Mouse (Mus musculus) stomach, embryonic 15.5 days (tissue): ENCODE measurements around the gene Gm9944. TPM values are rescaled to one million over a fixed set of nuclear protein-coding genes. Genes with fewer than 3 reads are reported as not detected.

Experiments
- ATAC-seq: fragments of 200-750 bp; cut with Nextera tagmentation; 2 replicates; pipeline ENCODE4 v1.8.0; 2017; ENCODE audit warnings: low read depth, moderate number of reproducible peaks, moderate TSS enrichment; ENCODE audit not compliant: insufficient read depth, low FRiP score
- H3K27ac ChIP-seq: fragments of 300-500 bp; sonication (generic); 2 replicates; pipeline ENCODE4 v1.5.1; 2015; ENCODE audit warnings: mild to moderate bottlenecking, inconsistent platforms
- H3K27me3 ChIP-seq: fragments of 300-500 bp; sonication (generic); replicated peaks from 2 replicates; pipeline ENCODE4 v1.6.1; 2015; ENCODE audit warnings: inconsistent platforms
- H3K36me3 ChIP-seq: fragments of 300-500 bp; sonication (generic); 2 replicates; pipeline ENCODE4 v1.6.1; 2015; ENCODE audit warnings: inconsistent platforms
- H3K4me1 ChIP-seq: fragments of 300-500 bp; sonication (generic); 2 replicates; pipeline ENCODE4 v1.6.1; 2015; ENCODE audit warnings: inconsistent platforms
- H3K4me2 ChIP-seq: fragments of 300-500 bp; sonication (generic); 2 replicates; pipeline ENCODE4 v1.6.1; 2015; ENCODE audit warnings: mild to moderate bottlenecking, inconsistent platforms
- H3K4me3 ChIP-seq: fragments of 300-500 bp; sonication (generic); replicated peaks from 2 replicates; pipeline ENCODE4 v1.5.1; 2015; ENCODE audit warnings: inconsistent platforms
- H3K9ac ChIP-seq: fragments of 300-500 bp; sonication (generic); 2 replicates; pipeline ENCODE4 v1.6.1; 2015; ENCODE audit warnings: inconsistent platforms
- H3K9me3 ChIP-seq: fragments of 300-500 bp; sonication (generic); 2 replicates; pipeline ENCODE4 v1.6.1; 2016; ENCODE audit warnings: inconsistent platforms
- WGBS: fragments of 180-500 bp; shearing (Covaris S2); methylation state at CpG from one replicate; pipeline ENCODE4 v1.1.7; 2015; 5-methylcytosine and 5-hydroxymethylcytosine counted together
- polyA plus RNA-seq: library from polyadenylated mRNA; unstranded; fragments of >200 nt; fragmentation: Nextera tagmentation; extraction: Ambion mirVana; gene quantifications from 2 replicates; pipeline ENCODE4 v1.2.1, GENCODE M21; 2015

Gm9944 gene
- polyA plus RNA-seq, result not detected in 2 replicates

- H3K36me3 ChIP-seq, result no peaks in the 10 kb centered on the region
- no peak within 1 kb of the TSS for H3K4me3 ChIP-seq
- no peaks in the 10 kb centered on the region for H3K4me1 ChIP-seq
- WGBS, result 77% methylated on average over 2 of the region's 2 CpGs
- H3K27ac ChIP-seq, result no peak within 1 kb of the TSS
- H3K9ac ChIP-seq, result no peak within 1 kb of the TSS
- H3K4me2 ChIP-seq, result no peak within 1 kb of the TSS
- ATAC-seq, result no peak
- H3K27me3 ChIP-seq, result no peaks in the 10 kb centered on the region
- no peaks in the 10 kb centered on the region for H3K9me3 ChIP-seq
Measured at GRCm38 (mm10) chr4:144453217-144453616, at the start of gene Gm9944. Gene Gm9944, minus strand, starts transcription at chr4:144453317.

DNA sequence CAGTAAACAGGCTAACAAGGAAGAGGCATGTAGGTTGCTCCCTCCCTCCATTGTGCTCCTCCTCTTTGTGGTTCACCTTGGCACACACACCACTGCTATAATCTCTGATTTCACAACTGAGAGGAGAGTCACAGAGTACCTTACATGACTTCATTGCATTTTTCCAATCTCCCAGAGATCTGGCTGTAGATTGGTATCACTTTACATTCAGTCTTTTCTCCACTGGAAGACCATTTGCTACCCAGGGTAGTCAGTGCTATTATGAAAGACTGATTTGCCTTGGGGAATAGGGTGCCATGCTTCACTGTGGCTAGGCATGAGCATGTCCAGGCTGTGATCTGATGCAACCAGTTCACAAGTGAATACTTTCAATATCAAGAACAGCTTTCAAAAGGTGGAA lies 40.2 kb upstream of the Gm9944 start:
- Histone ChIP-seq H3K4me2 (no peak overlapping the region), H3K9ac (no peak overlapping the region), H3K27me3 (no peaks in the 10 kb centered on the region), H3K9me3 (no peaks in the 10 kb centered on the region), H3K4me3 (no peak overlapping the region), H3K36me3 (no peaks in the 10 kb centered on the region), H3K27ac (no peak overlapping the region), H3K4me1 (no peaks in the 10 kb centered on the region)
- ATAC-seq, result no peak

DNA sequence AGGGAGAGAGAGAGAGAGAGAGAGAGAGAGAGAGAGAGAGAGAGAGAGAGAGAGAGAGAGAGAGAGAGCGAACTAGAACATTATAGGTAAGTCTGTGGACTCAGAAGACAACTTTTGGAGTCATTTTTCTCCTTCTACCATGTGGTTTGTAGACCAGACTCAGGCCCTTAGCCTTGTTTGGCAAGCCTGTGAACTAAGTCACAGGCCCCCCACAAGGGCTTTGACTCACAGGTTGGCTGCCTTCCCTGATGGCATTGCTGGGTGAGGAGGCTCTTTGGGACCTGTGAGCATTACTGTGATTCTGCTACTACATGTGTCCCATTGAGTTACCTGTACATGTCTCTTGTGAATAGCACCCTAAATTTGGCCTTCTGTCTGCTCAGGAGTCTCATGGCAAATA lies 15.0 kb upstream of the Gm9944 start:
- H3K36me3 ChIP-seq, result no peaks in the 10 kb centered on the region
- H3K27ac ChIP-seq, result no peak overlapping the region
- no peak overlapping the region for H3K4me3 ChIP-seq
- no peak overlapping the region for H3K9ac ChIP-seq
- no peaks in the 10 kb centered on the region for H3K9me3 ChIP-seq
- no peaks in the 10 kb centered on the region for H3K4me1 ChIP-seq
- no peak overlapping the region for H3K4me2 ChIP-seq
- 38% methylated on average over 1 of the region's 1 CpGs for WGBS
- ATAC-seq, result no peak
- no peaks in the 10 kb centered on the region for H3K27me3 ChIP-seq

DNA sequence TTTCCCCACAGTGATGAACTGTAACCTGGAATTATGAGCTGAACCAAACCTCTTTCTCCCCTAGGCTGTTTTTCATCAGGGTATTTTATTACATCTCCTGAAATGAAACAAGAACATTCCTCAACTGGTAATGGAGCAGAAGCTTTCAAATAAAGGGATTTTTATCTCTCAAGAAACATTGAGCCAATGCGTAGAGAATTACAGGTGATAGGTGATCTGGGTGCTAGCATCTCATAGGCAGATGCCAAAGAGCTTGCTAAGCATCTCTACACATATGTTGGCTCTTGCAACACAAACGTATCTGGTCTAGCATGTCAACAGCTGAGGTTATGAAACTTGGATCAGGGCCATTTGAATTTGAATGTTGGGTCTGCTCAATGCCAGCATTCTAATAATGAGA lies 12.1 kb upstream of the Gm9944 start:
- H3K4me2 ChIP-seq, result no peak overlapping the region
- no peak overlapping the region for H3K4me3 ChIP-seq
- 72% methylated on average over 2 of the region's 2 CpGs for WGBS
- H3K36me3 ChIP-seq, result no peaks in the 10 kb centered on the region
- ATAC-seq, result no peak
- H3K27me3 ChIP-seq, result no peaks in the 10 kb centered on the region
- H3K4me1 ChIP-seq, result no peaks in the 10 kb centered on the region
- H3K9ac ChIP-seq, result no peak overlapping the region
- H3K9me3 ChIP-seq, result no peaks in the 10 kb centered on the region
- H3K27ac ChIP-seq, result no peak overlapping the region

DNA sequence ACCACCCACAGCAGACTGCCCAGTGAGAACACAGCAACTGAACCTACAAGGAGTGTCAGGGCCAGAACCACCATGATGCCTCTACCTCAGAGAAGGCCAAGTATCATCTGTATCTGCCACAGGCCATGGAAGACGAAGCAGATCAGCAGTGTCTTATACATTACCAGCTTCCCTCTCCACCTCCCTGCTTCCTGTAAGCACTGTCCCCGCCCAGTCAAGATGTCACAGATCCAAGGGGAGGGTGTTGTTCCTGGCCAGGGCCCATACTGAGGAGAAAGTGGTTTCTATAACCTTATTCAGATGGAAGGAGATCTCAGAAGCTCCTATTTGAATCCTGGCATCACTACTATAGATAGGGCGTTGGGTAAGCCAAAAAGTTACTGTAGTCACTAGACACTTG lies 10.5 kb upstream of the Gm9944 start, which contains the start of gene Aadacl3:
Gene Aadacl3 (minus strand): TSS at position 101 of the 400 bp plus-strand sequence.
- Histone ChIP-seq H3K9me3 (no peaks in the 10 kb centered on the region), H3K4me1 (no peaks in the 10 kb centered on the region), H3K4me3 (no peak within 1 kb of the TSS), H3K36me3 (no peaks in the 10 kb centered on the region), H3K4me2 (no peak within 1 kb of the TSS), H3K27me3 (no peaks in the 10 kb centered on the region), H3K27ac (no peak within 1 kb of the TSS), H3K9ac (no peak within 1 kb of the TSS)
- no peak for ATAC-seq
- WGBS, result 69% methylated on average over 3 of the region's 3 CpGs

DNA sequence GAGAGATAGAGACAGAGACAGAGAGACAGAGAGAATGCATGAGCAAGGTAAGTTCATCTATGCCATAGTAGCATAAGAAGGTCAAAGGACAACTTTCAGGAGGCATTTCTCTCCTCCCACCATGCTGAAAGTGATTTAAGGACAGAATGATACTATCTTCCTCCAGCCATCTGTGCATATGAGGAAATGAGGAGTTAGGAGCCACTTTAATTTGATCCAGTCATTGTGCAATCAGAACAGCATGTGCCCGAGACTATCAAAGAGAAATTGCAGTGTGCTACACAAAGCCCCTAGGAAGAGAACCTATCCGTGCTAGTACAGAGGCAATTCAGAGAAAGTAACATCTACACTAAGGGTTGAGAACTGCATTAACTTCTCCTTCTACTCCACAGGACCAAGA lies 4.6 kb downstream of the Gm9944 start:
- no peak overlapping the region for H3K4me3 ChIP-seq
- H3K4me1 ChIP-seq, result no peaks in the 10 kb centered on the region
- no peak overlapping the region for H3K27ac ChIP-seq
- no peak overlapping the region for H3K4me2 ChIP-seq
- no peaks in the 10 kb centered on the region for H3K27me3 ChIP-seq
- no peaks in the 10 kb centered on the region for H3K36me3 ChIP-seq
- WGBS, result 76% methylated on average over 2 of the region's 2 CpGs
- H3K9me3 ChIP-seq, result no peaks in the 10 kb centered on the region
- no peak for ATAC-seq
- no peak overlapping the region for H3K9ac ChIP-seq

DNA sequence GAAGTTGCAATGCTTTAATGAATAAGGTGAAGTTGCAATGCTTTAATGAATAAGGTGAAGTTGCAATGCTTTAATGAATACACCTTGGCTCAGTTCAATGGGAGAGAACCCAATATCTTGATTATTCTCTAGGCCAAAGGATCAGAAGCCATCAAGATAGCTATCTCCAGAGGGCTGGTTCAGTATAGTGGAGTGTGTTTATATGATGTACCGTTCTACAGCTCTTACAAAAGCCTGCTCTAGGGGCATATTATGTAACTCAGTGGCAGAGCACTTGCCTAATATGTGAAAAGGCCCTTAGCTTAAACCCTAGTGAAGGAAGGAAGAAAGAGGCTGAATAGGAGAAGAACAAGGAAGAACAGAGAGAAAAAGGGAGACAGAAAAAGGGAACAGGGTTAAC lies 11.5 kb downstream of the Gm9944 start:
- WGBS, result 61% methylated on average over 1 of the region's 1 CpGs
- no peak for ATAC-seq
- Histone ChIP-seq H3K27me3 (no peaks in the 10 kb centered on the region), H3K36me3 (no peaks in the 10 kb centered on the region), H3K4me1 (no peaks in the 10 kb centered on the region), H3K9me3 (no peaks in the 10 kb centered on the region), H3K4me3 (no peak overlapping the region), H3K27ac (no peak overlapping the region), H3K9ac (no peak overlapping the region), H3K4me2 (no peak overlapping the region)

GRCm38 (mm10) chr4:144441095-144441494 lies 12.0 kb downstream of the Gm9944 start:
- H3K9me3 ChIP-seq, result no peaks in the 10 kb centered on the region
- no peak overlapping the region for H3K9ac ChIP-seq
- no peak overlapping the region for H3K4me2 ChIP-seq
- ATAC-seq, result no peak
- WGBS, result 85% methylated on average over 4 of the region's 4 CpGs
- no peaks in the 10 kb centered on the region for H3K4me1 ChIP-seq
- no peak overlapping the region for H3K27ac ChIP-seq
- no peaks in the 10 kb centered on the region for H3K36me3 ChIP-seq
- no peaks in the 10 kb centered on the region for H3K27me3 ChIP-seq
- H3K4me3 ChIP-seq, result no peak overlapping the region

- H3K9me3 ChIP-seq, result no peaks in the 10 kb centered on the region
- ATAC-seq, result no peak
- H3K4me3 ChIP-seq, result no peak within 1 kb of the TSS
- H3K27me3 ChIP-seq, result no peaks in the 10 kb centered on the region
- H3K4me2 ChIP-seq, result no peak within 1 kb of the TSS
- no peaks in the 10 kb centered on the region for H3K4me1 ChIP-seq
- no peak within 1 kb of the TSS for H3K27ac ChIP-seq
- no peak within 1 kb of the TSS for H3K9ac ChIP-seq
- no peaks in the 10 kb centered on the region for H3K36me3 ChIP-seq
Measured at GRCm38 (mm10) chr4:144438672-144439071, 14.4 kb downstream of the Gm9944 start, which contains the start of gene 1700012P22Rik. Gene 1700012P22Rik, minus strand, starts transcription at chr4:144438772.

- no peaks in the 10 kb centered on the region for H3K4me1 ChIP-seq
- H3K36me3 ChIP-seq, result no peaks in the 10 kb centered on the region
- H3K27me3 ChIP-seq, result no peaks in the 10 kb centered on the region
- H3K27ac ChIP-seq, result no peak overlapping the region
- WGBS, result 78% methylated on average over 5 of the region's 5 CpGs
- H3K9me3 ChIP-seq, result no peaks in the 10 kb centered on the region
- no peak overlapping the region for H3K9ac ChIP-seq
- H3K4me3 ChIP-seq, result no peak overlapping the region
- ATAC-seq, result no peak
- no peak overlapping the region for H3K4me2 ChIP-seq
Measured at GRCm38 (mm10) chr4:144433216-144433615, 19.9 kb downstream of the Gm9944 start.

DNA sequence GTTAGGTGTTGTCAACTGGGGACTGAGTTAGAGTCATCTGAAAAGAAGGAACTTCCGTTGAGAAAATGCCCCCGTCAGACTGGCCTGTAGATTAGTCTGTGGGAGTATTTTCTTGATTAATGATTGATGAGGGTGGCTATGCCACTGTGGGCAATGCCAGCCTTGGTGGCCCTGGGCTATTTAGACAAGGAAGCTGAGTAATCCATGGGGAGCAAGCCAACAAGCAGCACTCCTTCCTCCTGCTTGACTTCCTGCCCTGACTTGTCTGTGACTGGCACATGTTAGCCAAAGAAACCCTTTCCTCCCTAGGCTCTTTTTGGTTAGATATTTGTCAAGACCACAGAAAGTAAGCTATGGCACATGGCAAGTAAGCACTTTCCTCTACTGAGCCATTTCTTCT lies 22.4 kb downstream of the Gm9944 start:
- no peaks in the 10 kb centered on the region for H3K36me3 ChIP-seq
- no peak overlapping the region for H3K27ac ChIP-seq
- H3K27me3 ChIP-seq, result no peaks in the 10 kb centered on the region
- no peaks in the 10 kb centered on the region for H3K9me3 ChIP-seq
- ATAC-seq, result no peak
- H3K4me1 ChIP-seq, result no peaks in the 10 kb centered on the region
- no peak overlapping the region for H3K4me2 ChIP-seq
- no peak overlapping the region for H3K9ac ChIP-seq
- no peak overlapping the region for H3K4me3 ChIP-seq
- WGBS, result 69% methylated on average over 2 of the region's 2 CpGs

- Histone ChIP-seq H3K36me3 (no peaks in the 10 kb centered on the region), H3K4me3 (no peak overlapping the region), H3K4me1 (no peaks in the 10 kb centered on the region), H3K27ac (no peak overlapping the region), H3K4me2 (no peak overlapping the region), H3K9ac (no peak overlapping the region), H3K27me3 (no peaks in the 10 kb centered on the region), H3K9me3 (no peaks in the 10 kb centered on the region)
- ATAC-seq, result no peak
- WGBS, result 15% methylated on average over 3 of the region's 3 CpGs
Measured at GRCm38 (mm10) chr4:144428868-144429267, 24.2 kb downstream of the Gm9944 start.

GRCm38 (mm10) chr4:144424590-144424989 lies 28.5 kb downstream of the Gm9944 start:
- ATAC-seq, result no peak
- 74% methylated on average over 5 of the region's 5 CpGs for WGBS
- no peaks in the 10 kb centered on the region for H3K36me3 ChIP-seq
- no peak overlapping the region for H3K9ac ChIP-seq
- no peak overlapping the region for H3K27ac ChIP-seq
- H3K27me3 ChIP-seq, result no peaks in the 10 kb centered on the region
- H3K4me3 ChIP-seq, result no peak overlapping the region
- no peaks in the 10 kb centered on the region for H3K9me3 ChIP-seq
- H3K4me2 ChIP-seq, result no peak overlapping the region
- no peaks in the 10 kb centered on the region for H3K4me1 ChIP-seq
